Mouse (Mus musculus) left cerebral cortex, adult 11 months (tissue): Measurements from ENCODE around the gene Acad11.

Experiments used
- DNase-seq: peaks from one replicate; pipeline ENCODE4 v3.0.0; 2022; ENCODE audit warnings: low spot score

The Acad11 gene

DNA sequence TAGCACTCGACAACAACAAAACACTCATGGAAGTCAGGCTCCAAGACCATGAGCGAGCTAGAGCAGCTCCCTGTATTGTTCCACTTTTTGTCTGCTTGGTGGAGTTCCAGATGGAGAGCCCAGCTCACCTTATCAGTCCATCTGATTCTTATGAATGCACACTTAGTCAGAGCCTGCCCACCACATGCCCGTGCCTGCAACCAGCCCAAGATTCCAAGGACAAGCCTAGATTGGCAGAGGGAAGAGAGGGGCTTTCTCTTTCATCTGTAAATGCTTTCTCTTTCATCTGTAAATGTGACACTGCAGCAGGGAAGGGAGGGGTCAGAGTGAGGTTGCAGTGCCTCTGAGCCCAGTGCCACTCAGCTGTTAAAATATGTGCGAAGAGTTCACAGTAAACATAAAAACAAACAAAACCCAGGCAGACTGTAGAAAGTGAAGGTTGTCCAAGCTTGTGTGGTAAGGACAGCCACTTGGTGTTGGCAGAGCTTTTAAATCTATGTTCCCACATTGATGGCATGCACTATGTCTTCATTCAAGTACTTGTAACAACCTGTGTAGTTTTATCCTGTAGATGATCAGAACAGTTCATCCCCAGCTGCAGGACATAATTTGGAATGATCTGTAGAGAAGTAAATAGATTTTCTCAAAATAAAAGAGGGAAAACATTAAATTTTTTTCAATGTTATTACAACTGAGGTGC, 22.7 kb downstream of the Acad11 start:
- DNase-seq = no peak

GRCm38 (mm10) chr9:104088555-104088954, 25.4 kb downstream of the Acad11 start:
- DNase-seq = no peak

- no peak for DNase-seq
These were observed 29.8 kb downstream of the Acad11 start for GRCm38 (mm10) chr9:104092945-104093344.

DNA sequence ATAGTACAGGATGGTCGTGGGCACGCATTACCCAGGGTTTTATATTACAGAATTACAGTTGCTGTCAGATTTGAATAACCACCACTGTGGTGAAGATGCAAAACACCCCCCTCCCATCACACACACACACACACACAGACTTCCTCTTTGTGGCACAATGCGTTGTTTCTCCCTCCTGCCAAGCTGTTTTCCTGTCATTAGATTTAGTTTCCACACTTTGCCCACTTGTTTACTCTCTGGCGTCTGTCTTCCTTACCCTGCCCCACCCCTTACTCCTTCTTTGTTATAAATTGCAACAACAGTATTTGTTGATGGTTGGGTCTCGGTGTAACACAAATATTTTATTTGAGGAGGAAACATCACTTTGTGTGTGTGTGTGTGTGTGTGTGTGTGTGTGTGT, 35.1 kb downstream of the Acad11 start:
- DNase-seq = no peak

DNA sequence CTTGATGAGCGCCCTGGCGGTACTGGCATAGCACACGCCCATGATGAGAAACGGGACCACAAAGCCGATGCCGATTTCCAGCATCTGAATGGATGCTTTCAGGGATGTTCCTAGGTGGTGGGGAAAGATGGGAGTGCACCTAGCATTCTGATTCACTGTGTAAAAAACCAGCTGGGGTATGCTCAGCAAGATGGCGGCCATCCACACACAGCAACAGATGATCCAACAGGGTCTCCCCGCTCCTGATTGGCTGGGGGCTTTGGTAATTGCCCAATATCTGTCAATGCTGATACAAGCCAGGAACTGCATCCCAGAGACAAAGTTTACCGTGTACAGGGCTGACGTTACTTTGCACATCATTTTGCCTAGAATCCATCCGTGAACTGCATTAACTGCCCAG, 35.9 kb downstream of the Acad11 start:
- DNase-seq = no peak

DNA sequence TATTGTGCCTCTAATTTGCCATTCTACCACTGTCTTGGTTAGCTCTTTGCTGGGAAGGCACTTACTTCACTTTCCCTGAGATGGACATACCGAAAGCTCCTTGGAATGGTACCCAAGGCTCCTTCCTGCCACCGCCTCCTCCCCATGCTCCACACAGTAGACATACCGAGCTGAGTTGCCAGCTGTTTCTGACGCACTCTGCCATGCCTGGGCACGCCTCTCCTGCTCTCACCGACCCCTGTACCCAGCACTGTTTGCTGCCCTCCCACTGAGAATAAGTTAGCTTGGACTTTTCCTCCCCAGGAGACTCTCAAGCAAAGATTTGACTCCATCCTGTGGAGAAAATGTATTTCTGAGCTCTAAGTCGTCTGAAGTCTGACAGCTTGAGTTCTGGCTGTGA, 37.6 kb downstream of the Acad11 start:
- DNase-seq = no peak

GRCm38 (mm10) chr9:104101458-104101857, 38.3 kb downstream of the Acad11 start:
- no peak for DNase-seq

DNA sequence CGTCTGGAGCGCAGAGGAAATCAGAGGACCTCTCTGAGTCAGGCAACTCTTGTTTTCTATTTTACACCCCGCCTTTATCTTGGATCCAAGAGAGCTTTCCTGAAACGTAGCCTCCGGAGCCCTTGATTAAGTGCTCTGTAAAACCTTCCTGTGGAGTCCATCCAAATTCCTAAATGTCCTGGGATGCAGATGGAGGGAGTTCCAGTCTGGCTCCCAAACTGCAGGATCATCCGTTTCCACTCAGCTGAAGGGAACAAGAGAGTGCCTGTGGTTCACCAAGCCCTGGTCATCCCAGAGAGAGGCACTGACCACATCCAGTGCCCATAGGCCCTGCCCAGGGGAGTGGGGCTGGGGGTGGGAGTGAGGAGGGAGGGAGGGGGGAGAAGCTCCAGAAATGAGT, 39.1 kb downstream of the Acad11 start:
- DNase-seq = no peak

DNA sequence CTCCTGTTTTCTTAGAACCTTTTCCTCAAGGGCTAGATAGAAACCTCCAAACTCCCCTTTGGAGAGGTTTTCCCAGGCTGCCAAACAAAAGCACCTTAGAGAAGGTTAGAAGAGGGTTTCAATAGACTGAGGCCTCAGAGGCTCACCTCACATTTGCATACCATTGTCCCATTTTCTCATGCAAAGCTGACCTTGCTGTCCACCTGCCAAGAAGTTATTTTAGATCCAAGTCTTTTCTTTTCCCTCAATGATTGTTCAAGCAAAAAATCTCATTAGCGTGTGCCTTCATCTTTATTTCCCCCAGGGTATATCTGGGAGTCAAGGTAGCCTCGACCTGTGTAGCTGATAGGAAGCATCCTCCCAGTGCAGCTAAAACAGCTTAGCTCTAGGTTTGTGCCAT, 39.7 kb downstream of the Acad11 start:
- DNase-seq = no peak

- DNase-seq = no peak
These were observed 41.8 kb downstream of the Acad11 start for GRCm38 (mm10) chr9:104104986-104105385.

DNA sequence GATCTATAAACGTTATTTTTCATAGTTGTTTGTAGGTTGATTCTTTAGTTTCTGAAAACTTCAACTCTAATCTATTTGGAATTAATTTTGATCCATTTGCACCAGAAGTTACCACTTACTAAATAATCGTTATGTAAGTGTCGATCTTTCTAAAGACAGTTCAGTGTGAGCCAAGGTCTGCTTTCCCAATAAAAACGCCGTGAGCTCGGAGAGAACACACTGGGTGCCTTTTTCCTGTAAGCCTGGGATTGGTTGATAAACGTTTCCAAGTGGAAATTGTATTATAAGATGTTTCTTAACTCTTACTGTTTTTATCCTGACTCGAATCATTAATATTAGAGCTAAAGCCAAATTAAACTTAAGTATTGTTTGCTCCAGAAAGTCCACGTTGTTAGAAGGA, 43.8 kb downstream of the Acad11 start:
- no peak for DNase-seq

- DNase-seq = no peak
These were observed 44.3 kb downstream of the Acad11 start for GRCm38 (mm10) chr9:104107482-104107881.

DNA sequence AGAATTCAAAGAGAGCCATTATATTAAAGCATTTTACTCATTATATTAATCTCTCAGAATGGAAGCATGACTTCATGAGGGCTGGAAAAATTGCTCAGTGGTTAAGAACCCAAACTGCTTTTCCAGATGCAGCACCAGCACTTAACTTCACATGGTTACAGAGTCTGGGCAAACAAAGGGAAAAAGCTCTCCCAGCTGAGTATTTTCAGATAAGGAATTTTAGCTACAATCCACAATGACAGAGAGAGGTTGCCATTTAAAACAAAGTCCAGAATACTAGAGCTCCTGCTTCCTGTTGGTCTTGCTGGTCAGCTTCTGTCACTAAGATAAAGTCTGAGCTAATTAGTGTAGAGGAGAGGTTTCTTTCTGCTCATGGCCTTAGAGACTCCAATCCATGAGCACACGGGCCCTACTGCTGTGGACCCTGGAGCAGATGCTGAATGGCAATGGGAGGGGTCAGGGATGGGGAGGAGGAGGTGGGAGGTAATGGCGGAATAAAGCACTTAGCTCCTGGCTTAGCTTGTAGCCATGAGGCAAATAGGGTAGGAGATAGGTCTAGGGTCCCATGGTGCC, 45.5 kb downstream of the Acad11 start:
- DNase-seq = no peak

- DNase-seq = no peak
These were observed 46.0 kb downstream of the Acad11 start for GRCm38 (mm10) chr9:104109151-104109550.

DNA sequence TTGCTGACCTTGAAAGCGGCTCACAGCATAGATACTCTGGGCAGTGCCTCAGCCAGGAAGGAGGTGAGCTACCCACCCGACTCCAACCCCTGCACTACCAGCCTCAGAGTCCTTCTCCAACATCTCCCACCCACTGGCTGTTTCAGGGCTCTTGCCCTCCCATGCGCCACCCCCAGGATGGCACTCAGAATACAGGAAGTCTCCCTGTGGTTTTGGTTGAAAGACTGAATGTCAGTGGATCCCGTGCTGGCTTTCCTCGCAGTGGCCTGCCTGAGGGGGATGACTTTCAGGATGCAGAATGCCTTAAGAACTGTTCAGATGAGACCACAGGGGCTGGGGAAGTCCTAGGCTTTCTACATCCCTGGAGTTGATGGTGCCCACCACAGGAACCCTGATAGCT, 59.9 kb downstream of the Acad11 start:
- no peak for DNase-seq

DNA sequence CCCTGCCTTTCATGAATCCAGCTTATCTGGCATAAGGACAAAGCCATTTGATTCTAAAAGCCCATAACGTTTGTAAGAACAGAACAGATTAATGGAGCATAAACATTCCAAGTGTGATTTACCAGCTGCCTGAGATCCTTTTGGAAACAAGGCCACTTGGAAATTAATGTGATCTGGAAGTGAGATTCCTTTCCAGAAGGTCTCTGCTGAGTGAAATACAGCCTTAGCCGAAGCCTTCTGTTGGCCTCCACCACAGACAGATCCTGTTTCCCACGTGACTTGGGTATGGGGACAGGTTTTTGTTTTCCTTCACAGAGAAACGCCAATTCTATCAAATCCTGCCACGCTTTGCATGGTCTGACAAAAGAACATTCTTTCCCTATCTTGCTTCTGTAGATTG, 60.4 kb downstream of the Acad11 start:
- DNase-seq = no peak

DNA sequence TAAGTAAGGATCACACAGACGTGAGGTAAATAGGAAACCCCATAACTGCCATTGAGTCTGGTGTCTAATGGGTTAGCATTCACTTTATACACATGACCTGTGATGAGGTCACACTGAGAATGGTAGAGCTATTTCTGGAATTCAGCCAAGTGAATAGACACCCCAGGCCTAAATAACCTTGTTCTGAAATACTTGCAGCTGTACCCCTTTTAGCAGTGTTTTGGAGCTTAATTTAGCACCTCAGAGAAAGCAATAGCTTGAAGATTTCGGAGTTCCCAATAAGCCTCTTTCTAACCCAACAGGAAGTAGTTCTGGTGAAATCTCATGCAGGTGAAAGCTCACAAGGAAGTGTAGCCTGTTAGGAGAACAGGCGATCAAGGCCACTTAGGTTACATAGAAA, 63.7 kb downstream of the Acad11 start, which contains the start of gene Ackr4:
Ackr4 (minus strand) TSS at position 101 of the 400 bp plus-strand sequence.
- DNase-seq = no peak

DNA sequence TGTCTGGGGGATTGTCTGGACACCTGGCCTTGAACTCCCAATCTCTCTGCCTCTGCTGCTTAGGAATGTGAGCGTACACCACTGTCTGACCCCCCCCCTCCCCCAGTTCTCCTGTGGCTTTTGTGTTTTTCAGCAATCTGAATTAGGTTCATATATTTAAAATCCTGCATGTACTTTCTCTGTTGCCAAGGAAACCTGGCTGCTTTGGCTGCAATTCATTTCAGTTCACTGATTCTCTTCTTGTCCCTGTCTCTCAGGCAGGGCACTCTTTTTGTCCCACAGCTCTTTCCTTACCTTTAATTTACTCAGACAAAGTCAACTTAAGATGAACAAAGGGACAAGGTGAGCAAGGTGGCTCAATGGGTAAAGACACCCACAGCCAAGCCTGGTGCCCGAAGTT, 64.9 kb downstream of the Acad11 start:
- peak; percentile 8 for DNase-seq

DNA sequence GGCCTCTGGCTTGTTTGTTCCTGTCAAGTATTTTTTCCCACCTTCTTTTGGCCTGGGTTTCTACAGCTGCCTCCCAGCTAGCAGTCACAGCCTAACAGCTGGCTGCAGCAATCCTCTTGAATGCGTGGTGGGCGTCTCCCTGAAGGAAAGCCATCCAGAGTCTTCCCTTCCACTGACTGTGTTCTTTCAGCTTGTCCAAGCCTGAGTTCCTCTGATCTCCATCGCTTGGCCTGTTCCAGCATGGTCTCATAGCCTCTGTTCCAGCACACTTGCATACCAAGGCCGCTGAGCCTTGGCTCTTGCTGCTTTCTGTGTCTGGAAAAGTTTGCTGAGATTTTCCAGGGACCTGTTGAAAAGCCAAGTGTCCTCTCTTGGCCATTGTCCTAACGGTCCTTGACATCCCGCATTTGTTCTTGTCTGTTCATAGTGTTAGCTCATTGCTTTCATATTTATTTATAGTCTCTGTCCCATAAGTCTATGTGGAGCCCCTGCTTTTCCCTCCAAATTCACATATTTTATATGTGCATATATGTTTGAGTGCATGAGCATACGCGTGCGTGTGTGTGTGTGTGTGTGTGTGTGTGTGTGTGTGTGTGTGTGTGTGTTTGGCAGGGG, 67.1 kb downstream of the Acad11 start:
- no peak for DNase-seq

GRCm38 (mm10) chr9:104140351-104140750, 77.2 kb downstream of the Acad11 start:
- DNase-seq = no peak

GRCm38 (mm10) chr9:104142805-104143204, 79.6 kb downstream of the Acad11 start:
- DNase-seq = no peak

- no peak for DNase-seq
These were observed 81.3 kb downstream of the Acad11 start for GRCm38 (mm10) chr9:104144314-104144996.

DNA sequence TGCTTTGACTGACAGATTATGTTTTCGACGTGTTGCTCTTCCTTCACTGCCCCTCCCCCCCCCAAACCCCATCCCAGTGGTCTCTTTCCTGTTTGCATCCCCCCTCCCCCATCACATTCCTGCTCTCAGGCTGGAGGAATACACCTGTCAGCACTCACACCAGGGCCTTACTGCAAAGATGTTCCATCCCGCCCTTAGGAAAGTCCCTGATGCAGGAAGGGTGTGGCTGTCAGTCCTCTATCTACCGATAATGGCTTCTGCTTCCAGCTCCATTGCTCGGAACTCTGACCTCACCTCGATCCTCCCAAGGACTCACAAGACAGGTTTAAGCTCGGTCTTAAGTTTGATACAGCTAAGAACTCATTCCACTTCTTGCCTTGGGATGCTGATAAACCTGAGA, 83.5 kb downstream of the Acad11 start:
- no peak for DNase-seq
